8 mouse cellular contexts compared by ENCODE assay signal in the genomic region with DNA sequence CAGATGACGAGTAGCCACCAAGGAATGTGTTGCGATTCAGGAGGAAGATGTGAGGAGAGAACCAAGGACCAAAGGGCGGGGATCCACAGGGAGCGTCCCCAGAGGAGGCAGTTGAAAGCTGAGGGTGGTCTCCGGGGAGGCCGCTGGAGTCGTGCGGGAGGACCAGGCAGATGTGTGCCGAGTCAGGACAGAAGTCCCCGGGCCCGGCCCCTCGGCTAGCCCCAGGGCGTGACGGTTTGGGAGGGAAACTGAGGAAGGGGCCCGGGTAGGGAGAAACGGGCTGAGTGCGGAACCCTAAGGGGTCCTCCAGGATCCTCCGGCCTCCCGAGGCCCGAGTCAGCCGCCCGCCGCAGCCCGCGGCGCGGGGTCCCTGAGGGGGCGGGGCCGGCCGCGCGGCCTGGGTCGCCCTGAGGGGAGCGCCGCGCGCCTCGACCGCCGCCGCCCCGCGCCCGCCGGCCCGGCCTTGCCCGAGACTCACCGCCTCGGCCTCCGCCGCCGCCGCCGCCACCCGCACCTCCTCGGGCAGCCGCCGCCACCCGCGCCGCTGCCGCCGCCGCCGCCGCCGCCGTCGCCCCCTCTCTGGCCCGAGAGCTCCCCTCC. TPM values are rescaled to one million over a fixed set of nuclear protein-coding genes. Genes with fewer than 3 reads are reported as not detected.
DNase-seq lines count a peak whose midpoint lies in the region; ATAC-seq and TF ChIP-seq lines count a peak whose summit lies in the region.

No protein-coding gene starts in this region.

- H3K27me3 ChIP-seq in megakaryocyte, embryonic 14.5 days (replicated peaks), result no peaks in the 10 kb centered on the region
- H3K27me3 ChIP-seq in forebrain, embryonic 14.5 days (replicated peaks; ENCODE audit: control insufficient read depth, insufficient read depth, low read length), result no peaks in the 10 kb centered on the region
- no peaks in the 10 kb centered on the region for H3K27me3 ChIP-seq in intestine, embryonic 15.5 days (replicated peaks)
- H3K27me3 ChIP-seq in liver, embryonic 16.5 days (ENCODE audit: control insufficient read depth, insufficient read depth, low read depth, low read length), result no peaks in the 10 kb centered on the region
- H3K27me3 ChIP-seq in splenic B cell, adult 2 months (ENCODE audit: control insufficient read depth, insufficient read depth, low read length, poor library complexity, severe bottlenecking), result no peaks in the 10 kb centered on the region; the same call in 1 of the 2 replicates

- H3K4me3 ChIP-seq in megakaryocyte, embryonic 14.5 days (replicated peaks), result peak overlapping the region; percentile 95
- H3K4me3 ChIP-seq in bone marrow macrophage, adult 2 months (ENCODE audit: insufficient read depth, low read length), result peak overlapping the region; percentile 65
- peak overlapping the region; percentile 82 for H3K4me3 ChIP-seq in forebrain, embryonic 14.5 days (ENCODE audit: low read depth, low read length)
- H3K4me3 ChIP-seq in intestine, embryonic 15.5 days (replicated peaks), result peak overlapping the region; percentile 90
- peak overlapping the region; percentile 85 for H3K4me3 ChIP-seq in liver, embryonic 16.5 days (ENCODE audit: low read depth, low read length)

- DNase-seq in forebrain, embryonic 14.5 days (ENCODE audit: low spot score), result peak; percentile 24
- DNase-seq in splenic B cell, adult 2 months (ENCODE audit: low read depth, low spot score), result peak; percentile 31

- peak overlapping the region; percentile 89 for H3K4me2 ChIP-seq in forebrain, embryonic 14.5 days (ENCODE audit: low read length)
- H3K4me2 ChIP-seq in intestine, embryonic 15.5 days (replicated peaks), result peak overlapping the region; percentile 86
- peak overlapping the region; percentile 75 for H3K4me2 ChIP-seq in liver, embryonic 16.5 days (ENCODE audit: low read depth, low read length)

- under 1% methylated on average over 23 of the region's 70 CpGs for WGBS in forebrain, embryonic 14.5 days
- WGBS in intestine, embryonic 15.5 days, result 0% methylated on average over 41 of the region's 70 CpGs
- 1% methylated on average over 41 of the region's 70 CpGs for WGBS in liver, embryonic 16.5 days (ENCODE audit: insufficient replicate concordance)

- no peak for TF ChIP-seq CTCF in bone marrow macrophage, adult 2 months (IDR thresholded peaks at IDR 0.05; ENCODE audit: low read depth, low read length)

- ATAC-seq in megakaryocyte, adult 5-6 weeks (ENCODE audit: poor library complexity, severe bottlenecking), result no peak
- ATAC-seq in forebrain, embryonic 14.5 days, result peak; percentile 35
- ATAC-seq in intestine, embryonic 15.5 days, result peak; percentile 47
- ATAC-seq in liver, embryonic 16.5 days (ENCODE audit: low read depth), result 0 out of 2 replicates have a peak, but pooled peaks have one; percentile 1
- ATAC-seq in activated CD4-positive, CD25-positive, alpha-beta regulatory T cell, adult 4 months, result no peak

- peaks cover 85% of the 10 kb centered on the region for H3K4me1 ChIP-seq in megakaryocyte, embryonic 14.5 days
- H3K4me1 ChIP-seq in bone marrow macrophage, adult 2 months (ENCODE audit: control insufficient read depth, insufficient read depth, low read length), result peaks cover 45% of the 10 kb centered on the region
- H3K4me1 ChIP-seq in forebrain, embryonic 14.5 days (ENCODE audit: control insufficient read depth, insufficient read depth, low read length), result peaks cover 11% of the 10 kb centered on the region
- H3K4me1 ChIP-seq in intestine, embryonic 15.5 days (replicated peaks), result peaks cover 29% of the 10 kb centered on the region
- H3K4me1 ChIP-seq in liver, embryonic 16.5 days (ENCODE audit: control insufficient read depth, low read depth, low read length), result peaks cover 52% of the 10 kb centered on the region

- no peak overlapping the region for H3K27ac ChIP-seq in bone marrow macrophage, adult 2 months (ENCODE audit: insufficient read depth, low read depth, low read length)
- peak overlapping the region; percentile 44; the same call in 1 of the 2 replicates for H3K27ac ChIP-seq in forebrain, embryonic 14.5 days (ENCODE audit: low read depth, low read length)
- H3K27ac ChIP-seq in intestine, embryonic 15.5 days, result no peak overlapping the region
- H3K27ac ChIP-seq in liver, embryonic 16.5 days (ENCODE audit: low read length), result peak overlapping the region; percentile 68

- H3K36me3 ChIP-seq in megakaryocyte, embryonic 14.5 days (replicated peaks; ENCODE audit: low read length), result peaks cover 23% of the 10 kb centered on the region
- H3K36me3 ChIP-seq in forebrain, embryonic 14.5 days (ENCODE audit: control insufficient read depth, insufficient read depth, low read length), result peaks cover 23% of the 10 kb centered on the region; the same call in 1 of the 2 replicates
- H3K36me3 ChIP-seq in intestine, embryonic 15.5 days, result peaks cover 3% of the 10 kb centered on the region; the same call in 1 of the 2 replicates
- H3K36me3 ChIP-seq in liver, embryonic 16.5 days (ENCODE audit: control insufficient read depth, insufficient read depth), result no peaks in the 10 kb centered on the region
- H3K36me3 ChIP-seq in splenic B cell, adult 2 months (ENCODE audit: control insufficient read depth, insufficient read depth, low read length, poor library complexity, severe bottlenecking), result no peaks in the 10 kb centered on the region

- no peaks in the 10 kb centered on the region for H3K9me3 ChIP-seq in megakaryocyte, embryonic 14.5 days
- H3K9me3 ChIP-seq in forebrain, embryonic 14.5 days (replicated peaks; ENCODE audit: control insufficient read depth, low read length), result no peaks in the 10 kb centered on the region
- H3K9me3 ChIP-seq in intestine, embryonic 15.5 days, result no peaks in the 10 kb centered on the region
- H3K9me3 ChIP-seq in liver, embryonic 16.5 days (replicated peaks; ENCODE audit: control insufficient read depth, low read length), result no peaks in the 10 kb centered on the region

- no peak for TF ChIP-seq POLR2A in bone marrow macrophage, adult 2 months (IDR thresholded peaks at IDR 0.05; ENCODE audit: borderline replicate concordance, low read depth, low read length)

- peak overlapping the region; percentile 96 for H3K9ac ChIP-seq in forebrain, embryonic 14.5 days (ENCODE audit: low read length)
- peak overlapping the region; percentile 91 for H3K9ac ChIP-seq in intestine, embryonic 15.5 days
- peak overlapping the region; percentile 91 for H3K9ac ChIP-seq in liver, embryonic 16.5 days (ENCODE audit: low read depth, low read length)

RNA-seq across cellular contexts. Expression of a gene that starts 1.5 kb away (rescaled TPM):
- polyA plus RNA-seq in megakaryocyte, embryonic 14.5 days (2012; ENCODE audit: insufficient read depth, low replicate concordance), result 4.7 and 41.3 TPM in 2 replicates
- total RNA-seq in megakaryocyte, adult 5-6 weeks (2015), result 544 and 552 TPM in 2 replicates
- total RNA-seq in megakaryocyte, adult 5-6 weeks (2017), result 837 and 967 TPM in 2 replicates
- 349 and 416 TPM in 2 replicates for polyA plus RNA-seq in bone marrow macrophage, adult 2 months (2012; ENCODE audit: insufficient read depth, insufficient read length, missing spikeins)
- polyA plus RNA-seq in forebrain, embryonic 14.5 days (2014; fragmentation: Nextera tagmentation; extraction: Ambion mirVana), result 3.3 and 4.9 TPM in 2 replicates
- 17.5 and 19.9 TPM in 2 replicates for polyA plus RNA-seq in intestine, embryonic 15.5 days (2015; fragmentation: Nextera tagmentation; extraction: Ambion mirVana)
- polyA plus RNA-seq in liver, embryonic 16.5 days (2015; fragmentation: Nextera tagmentation; extraction: Ambion mirVana), result 35.6 and 38.6 TPM in 2 replicates
- 100 to 1,000 TPM; 694 to 773 TPM for polyA plus RNA-seq in activated CD4-positive, CD25-positive, alpha-beta regulatory T cell, adult 4 months (2017; shearing (Covaris generic))

RNA-seq across cellular contexts. Expression of a gene that starts 16.0 kb away (rescaled TPM):
- polyA plus RNA-seq in megakaryocyte, embryonic 14.5 days (2012; ENCODE audit: insufficient read depth, low replicate concordance), result 3.4 and 4.0 TPM in 2 replicates
- total RNA-seq in megakaryocyte, adult 5-6 weeks (2015), result 1.0 and 1.7 TPM in 2 replicates
- 0.66 and 0.98 TPM in 2 replicates for total RNA-seq in megakaryocyte, adult 5-6 weeks (2017)
- 3.2 and 3.6 TPM in 2 replicates for polyA plus RNA-seq in bone marrow macrophage, adult 2 months (2012; ENCODE audit: insufficient read depth, insufficient read length, missing spikeins)
- 8.7 and 9.8 TPM in 2 replicates for polyA plus RNA-seq in forebrain, embryonic 14.5 days (2014; fragmentation: Nextera tagmentation; extraction: Ambion mirVana)
- polyA plus RNA-seq in intestine, embryonic 15.5 days (2015; fragmentation: Nextera tagmentation; extraction: Ambion mirVana), result 1.9 and 2.7 TPM in 2 replicates
- polyA plus RNA-seq in liver, embryonic 16.5 days (2015; fragmentation: Nextera tagmentation; extraction: Ambion mirVana), result 0.12 and 0.15 TPM in 2 replicates
- polyA plus RNA-seq in activated CD4-positive, CD25-positive, alpha-beta regulatory T cell, adult 4 months (2017; shearing (Covaris generic)), result not detected

RNA-seq across cellular contexts. Expression of a gene that starts 43.0 kb away (rescaled TPM):
- 38.6 and 78.0 TPM in 2 replicates for polyA plus RNA-seq in megakaryocyte, embryonic 14.5 days (2012; ENCODE audit: insufficient read depth, low replicate concordance)
- 42.1 and 46.8 TPM in 2 replicates for total RNA-seq in megakaryocyte, adult 5-6 weeks (2015)
- 129 and 153 TPM in 2 replicates for total RNA-seq in megakaryocyte, adult 5-6 weeks (2017)
- 102 and 123 TPM in 2 replicates for polyA plus RNA-seq in bone marrow macrophage, adult 2 months (2012; ENCODE audit: insufficient read depth, insufficient read length, missing spikeins)
- 59.3 and 73.1 TPM in 2 replicates for polyA plus RNA-seq in forebrain, embryonic 14.5 days (2014; fragmentation: Nextera tagmentation; extraction: Ambion mirVana)
- polyA plus RNA-seq in intestine, embryonic 15.5 days (2015; fragmentation: Nextera tagmentation; extraction: Ambion mirVana), result 70.8 and 78.9 TPM in 2 replicates
- 24.7 and 25.8 TPM in 2 replicates for polyA plus RNA-seq in liver, embryonic 16.5 days (2015; fragmentation: Nextera tagmentation; extraction: Ambion mirVana)
- 10 to 100 TPM; 49.2 to 65.4 TPM for polyA plus RNA-seq in activated CD4-positive, CD25-positive, alpha-beta regulatory T cell, adult 4 months (2017; shearing (Covaris generic))

RNA-seq across cellular contexts. Expression of a gene that starts 43.3 kb away (rescaled TPM):
- polyA plus RNA-seq in megakaryocyte, embryonic 14.5 days (2012; ENCODE audit: insufficient read depth, low replicate concordance), result 15.2 and 24.0 TPM in 2 replicates
- 14.7 and 15.4 TPM in 2 replicates for total RNA-seq in megakaryocyte, adult 5-6 weeks (2015)
- 9.0 and 9.4 TPM in 2 replicates for total RNA-seq in megakaryocyte, adult 5-6 weeks (2017)
- 12.5 and 13.9 TPM in 2 replicates for polyA plus RNA-seq in bone marrow macrophage, adult 2 months (2012; ENCODE audit: insufficient read depth, insufficient read length, missing spikeins)
- 42.3 and 52.9 TPM in 2 replicates for polyA plus RNA-seq in forebrain, embryonic 14.5 days (2014; fragmentation: Nextera tagmentation; extraction: Ambion mirVana)
- polyA plus RNA-seq in intestine, embryonic 15.5 days (2015; fragmentation: Nextera tagmentation; extraction: Ambion mirVana), result 48.3 and 50.0 TPM in 2 replicates
- 20.5 and 21.6 TPM in 2 replicates for polyA plus RNA-seq in liver, embryonic 16.5 days (2015; fragmentation: Nextera tagmentation; extraction: Ambion mirVana)
- polyA plus RNA-seq in activated CD4-positive, CD25-positive, alpha-beta regulatory T cell, adult 4 months (2017; shearing (Covaris generic)), result 10 to 100 TPM; 29.7 to 30.6 TPM

RNA-seq across cellular contexts. Expression of a gene that starts 55.7 kb away (rescaled TPM):
- polyA plus RNA-seq in megakaryocyte, embryonic 14.5 days (2012; ENCODE audit: insufficient read depth, low replicate concordance), result 159 and 225 TPM in 2 replicates
- 350 and 368 TPM in 2 replicates for total RNA-seq in megakaryocyte, adult 5-6 weeks (2015)
- 118 and 143 TPM in 2 replicates for total RNA-seq in megakaryocyte, adult 5-6 weeks (2017)
- 110 and 119 TPM in 2 replicates for polyA plus RNA-seq in bone marrow macrophage, adult 2 months (2012; ENCODE audit: insufficient read depth, insufficient read length, missing spikeins)
- 3.3 and 5.6 TPM in 2 replicates for polyA plus RNA-seq in forebrain, embryonic 14.5 days (2014; fragmentation: Nextera tagmentation; extraction: Ambion mirVana)
- 27.2 and 28.1 TPM in 2 replicates for polyA plus RNA-seq in intestine, embryonic 15.5 days (2015; fragmentation: Nextera tagmentation; extraction: Ambion mirVana)
- polyA plus RNA-seq in liver, embryonic 16.5 days (2015; fragmentation: Nextera tagmentation; extraction: Ambion mirVana), result 7.9 and 10.8 TPM in 2 replicates
- 100 to 1,000 TPM; 107 to 125 TPM for polyA plus RNA-seq in activated CD4-positive, CD25-positive, alpha-beta regulatory T cell, adult 4 months (2017; shearing (Covaris generic))

Comparison
In these comparisons a context has a peak if more than half of its experiments do, and no peak if none do; other contexts are left out.
1. ATAC-seq: peak in forebrain, embryonic 14.5 days (single experiment), intestine, embryonic 15.5 days (single experiment) and liver, embryonic 16.5 days (single experiment); none in megakaryocyte, adult 5-6 weeks (single experiment) and activated CD4-positive, CD25-positive, alpha-beta regulatory T cell, adult 4 months (single experiment).
2. H3K27ac ChIP-seq: peak in forebrain, embryonic 14.5 days (single experiment) and liver, embryonic 16.5 days (single experiment); none in bone marrow macrophage, adult 2 months (single experiment) and intestine, embryonic 15.5 days (single experiment).
3. Peak in every context shown above with its lines, with median percentiles within 50 percentile points of each other: H3K4me3 ChIP-seq, H3K4me2 ChIP-seq and H3K9ac ChIP-seq.